Mouse (Mus musculus): ENCODE measurements around the gene Mob1a. TPM values are rescaled to one million over a fixed set of nuclear protein-coding genes. Genes with fewer than 3 reads are reported as not detected.
A peak's percentile ranks its signal among the peaks of the same experiment; 100 is the strongest.

Gene Mob1a
- polyA plus RNA-seq, 1 experiment from 2014 or later, result 27.3 TPM

GRCm38 (mm10) chr6:83348873-83349272, 23.1 kb downstream of the Mob1a start, which contains the start of gene Bola3:
TSS of gene Bola3 (plus strand) at chr6:83349147.
- peak within 1 kb of the TSS; percentile 92 for H3K4me2 ChIP-seq
- WGBS, result 33% methylated on average over 6 of the region's 6 CpGs
- peaks cover 22% of the 10 kb centered on the region for H3K36me3 ChIP-seq
- peak within 1 kb of the TSS; percentile 96 for H3K9ac ChIP-seq
- H3K4me1 ChIP-seq (replicated peaks), result peaks cover 24% of the 10 kb centered on the region
- no peaks in the 10 kb centered on the region for H3K27me3 ChIP-seq
- peak within 1 kb of the TSS; percentile 74 for H3K27ac ChIP-seq
- H3K9me3 ChIP-seq, result no peaks in the 10 kb centered on the region
- peak; percentile 43 for ATAC-seq (ENCODE audit: low FRiP score)
- peak within 1 kb of the TSS; percentile 84 for H3K4me3 ChIP-seq

- Histone ChIP-seq H3K27me3 (no peaks in the 10 kb centered on the region), H3K9me3 (no peaks in the 10 kb centered on the region), H3K27ac (peak overlapping the region; percentile 74), H3K9ac (peak overlapping the region; percentile 96), H3K4me3 (peak overlapping the region; percentile 84), H3K4me2 (peak overlapping the region; percentile 92), H3K4me1 (replicated peaks) (peaks cover 24% of the 10 kb centered on the region), H3K36me3 (peaks cover 25% of the 10 kb centered on the region)
- 1% methylated on average over 47 of the region's 53 CpGs for WGBS
- peak; percentile 96 for ATAC-seq (ENCODE audit: low FRiP score)
Observed at GRCm38 (mm10) chr6:83349274-83349958, 23.6 kb downstream of the Mob1a start.

GRCm38 (mm10) chr6:83350172-83350571, 24.4 kb downstream of the Mob1a start:
- H3K4me2 ChIP-seq, result peak overlapping the region; percentile 92
- peak overlapping the region; percentile 96 for H3K9ac ChIP-seq
- peak overlapping the region; percentile 84 for H3K4me3 ChIP-seq
- H3K27me3 ChIP-seq, result no peaks in the 10 kb centered on the region
- H3K27ac ChIP-seq, result no peak overlapping the region
- peaks cover 24% of the 10 kb centered on the region for H3K4me1 ChIP-seq (replicated peaks)
- 88% methylated on average over 7 of the region's 7 CpGs for WGBS
- H3K36me3 ChIP-seq, result peaks cover 32% of the 10 kb centered on the region
- ATAC-seq (ENCODE audit: low FRiP score), result no peak
- H3K9me3 ChIP-seq, result no peaks in the 10 kb centered on the region

GRCm38 (mm10) chr6:83350851-83351405, 25.1 kb downstream of the Mob1a start:
- Histone ChIP-seq H3K9me3 (no peaks in the 10 kb centered on the region), H3K9ac (no peak overlapping the region), H3K4me2 (no peak overlapping the region), H3K27me3 (no peaks in the 10 kb centered on the region), H3K4me1 (replicated peaks) (peaks cover 24% of the 10 kb centered on the region), H3K27ac (no peak overlapping the region), H3K36me3 (peaks cover 40% of the 10 kb centered on the region), H3K4me3 (no peak overlapping the region)
- no peak for ATAC-seq (ENCODE audit: low FRiP score)
- WGBS, result 92% methylated on average over 16 of the region's 16 CpGs

GRCm38 (mm10) chr6:83351490-83352160, 25.8 kb downstream of the Mob1a start:
- no peak for ATAC-seq (ENCODE audit: low FRiP score)
- H3K27ac ChIP-seq, result no peak overlapping the region
- WGBS, result 87% methylated on average over 7 of the region's 7 CpGs

GRCm38 (mm10) chr6:83352666-83353410, 27.0 kb downstream of the Mob1a start:
- Histone ChIP-seq H3K27me3 (no peaks in the 10 kb centered on the region), H3K4me3 (no peak overlapping the region), H3K9ac (0 out of 2 replicates have a peak overlapping the region, but pooled peaks have one; percentile 35), H3K4me2 (no peak overlapping the region), H3K9me3 (no peaks in the 10 kb centered on the region), H3K36me3 (peaks cover 42% of the 10 kb centered on the region), H3K27ac (no peak overlapping the region), H3K4me1 (replicated peaks) (peaks cover 24% of the 10 kb centered on the region)
- no peak for ATAC-seq (ENCODE audit: low FRiP score)
- WGBS, result 93% methylated on average over 24 of the region's 24 CpGs

More at GRCm38 (mm10) chr6:83351490-83352160, 25.8 kb downstream of the Mob1a start:
- Histone ChIP-seq H3K4me1 (replicated peaks) (peaks cover 24% of the 10 kb centered on the region), H3K27me3 (no peaks in the 10 kb centered on the region), H3K36me3 (peaks cover 40% of the 10 kb centered on the region), H3K4me2 (no peak overlapping the region), H3K9me3 (no peaks in the 10 kb centered on the region), H3K9ac (0 out of 2 replicates have a peak overlapping the region, but pooled peaks have one; percentile 35), H3K4me3 (no peak overlapping the region)

GRCm38 (mm10) chr6:83354856-83355781, 29.3 kb downstream of the Mob1a start:
- no peak overlapping the region for H3K4me3 ChIP-seq
- H3K27me3 ChIP-seq, result no peaks in the 10 kb centered on the region
- peaks cover 14% of the 10 kb centered on the region for H3K4me1 ChIP-seq (replicated peaks)
- H3K9ac ChIP-seq, result no peak overlapping the region
- peaks cover 63% of the 10 kb centered on the region for H3K36me3 ChIP-seq
- H3K27ac ChIP-seq, result no peak overlapping the region
- no peak overlapping the region for H3K4me2 ChIP-seq
- 90% methylated on average over 9 of the region's 9 CpGs for WGBS
- no peaks in the 10 kb centered on the region for H3K9me3 ChIP-seq
- ATAC-seq (ENCODE audit: low FRiP score), result no peak

- peak; percentile 68 for ATAC-seq (ENCODE audit: low FRiP score)
- Histone ChIP-seq H3K27me3 (no peaks in the 10 kb centered on the region), H3K9ac (no peak overlapping the region), H3K4me1 (replicated peaks) (0 out of 2 replicates have a peak, but pooled peaks cover 4% of the 10 kb centered on the region), H3K36me3 (peaks cover 73% of the 10 kb centered on the region), H3K9me3 (no peaks in the 10 kb centered on the region), H3K4me3 (no peak overlapping the region), H3K4me2 (no peak overlapping the region), H3K27ac (no peak overlapping the region)
- 22% methylated on average over 7 of the region's 7 CpGs for WGBS
Observed at GRCm38 (mm10) chr6:83356569-83357138, 30.8 kb downstream of the Mob1a start.

- H3K9me3 ChIP-seq, result no peaks in the 10 kb centered on the region
- H3K27ac ChIP-seq, result no peak overlapping the region
- 94% methylated on average over 10 of the region's 10 CpGs for WGBS
- peaks cover 75% of the 10 kb centered on the region for H3K36me3 ChIP-seq
- H3K4me1 ChIP-seq (replicated peaks), result no peaks in the 10 kb centered on the region
- H3K4me2 ChIP-seq, result no peak overlapping the region
- ATAC-seq (ENCODE audit: low FRiP score), result no peak
- no peak overlapping the region for H3K4me3 ChIP-seq
- no peaks in the 10 kb centered on the region for H3K27me3 ChIP-seq
- H3K9ac ChIP-seq, result no peak overlapping the region
Observed at GRCm38 (mm10) chr6:83357436-83357835, 31.6 kb downstream of the Mob1a start.

- H3K4me3 ChIP-seq, result no peak overlapping the region
- H3K4me2 ChIP-seq, result no peak overlapping the region
- peaks cover 63% of the 10 kb centered on the region for H3K36me3 ChIP-seq
- H3K9me3 ChIP-seq, result no peaks in the 10 kb centered on the region
- H3K4me1 ChIP-seq (replicated peaks), result no peaks in the 10 kb centered on the region
- ATAC-seq (ENCODE audit: low FRiP score), result no peak
- 89% methylated on average over 11 of the region's 11 CpGs for WGBS
- H3K9ac ChIP-seq, result no peak overlapping the region
- no peaks in the 10 kb centered on the region for H3K27me3 ChIP-seq
- H3K27ac ChIP-seq, result no peak overlapping the region
Observed at GRCm38 (mm10) chr6:83361523-83362248, 35.9 kb downstream of the Mob1a start.

Data from hindbrain, embryonic 13.5 days (tissue).